Mouse (Mus musculus): ENCODE data around the gene Lyve1. TPM values are rescaled to one million over a fixed set of nuclear protein-coding genes. Genes with fewer than 3 reads are reported as not detected.
"Not testable (repeated sequence)": the region's sequence is repeated elsewhere in the genome, so short reads cannot be mapped to it uniquely, and the experiment has no call there.

The Lyve1 gene
- total RNA-seq (2022), result 1 to 10 TPM in 3 of 4 experiments, under 1 TPM in 1; 0.99 to 2.2 (median 1.6) TPM

GRCm38 (mm10) chr7:110862751-110863289, at the start of gene Lyve1:
Gene Lyve1, minus strand, starts transcription at chr7:110863239.
- DNase-seq (ENCODE audit: low spot score in 2 of 2), result no peak

- DNase-seq (ENCODE audit: low spot score in 2 of 2), result no peak
Observed at GRCm38 (mm10) chr7:110908209-110909144, 45.4 kb upstream of the Lyve1 start.

GRCm38 (mm10) chr7:110906566-110906965, 43.5 kb upstream of the Lyve1 start:
- no peak for DNase-seq (ENCODE audit: low spot score in 2 of 2)

- no peak for DNase-seq (ENCODE audit: low spot score in 2 of 2)
Observed at GRCm38 (mm10) chr7:110903226-110903625, 40.2 kb upstream of the Lyve1 start.

GRCm38 (mm10) chr7:110897202-110897601, 34.2 kb upstream of the Lyve1 start:
- no peak for DNase-seq (ENCODE audit: low spot score in 2 of 2)

GRCm38 (mm10) chr7:110896453-110896852, 33.4 kb upstream of the Lyve1 start:
- no peak for DNase-seq (ENCODE audit: low spot score in 2 of 2)

- DNase-seq (ENCODE audit: low spot score in 2 of 2), result not testable (repeated sequence)
Observed at GRCm38 (mm10) chr7:110895772-110896171, 32.7 kb upstream of the Lyve1 start.

- DNase-seq (ENCODE audit: low spot score in 2 of 2), result no peak
Observed at GRCm38 (mm10) chr7:110894673-110895072, 31.6 kb upstream of the Lyve1 start.

- no peak for DNase-seq (ENCODE audit: low spot score in 2 of 2)
Observed at GRCm38 (mm10) chr7:110893943-110894610, 31.0 kb upstream of the Lyve1 start.

- DNase-seq (ENCODE audit: low spot score in 2 of 2), result no peak
Observed at GRCm38 (mm10) chr7:110891501-110891986, 28.5 kb upstream of the Lyve1 start.

GRCm38 (mm10) chr7:110881746-110882333, 18.8 kb upstream of the Lyve1 start:
- DNase-seq (ENCODE audit: low spot score in 2 of 2), result no peak

GRCm38 (mm10) chr7:110878028-110878427, 15.0 kb upstream of the Lyve1 start:
- DNase-seq (ENCODE audit: low spot score in 2 of 2), result no peak

- no peak for DNase-seq (ENCODE audit: low spot score in 2 of 2)
Observed at GRCm38 (mm10) chr7:110876965-110877364, 13.9 kb upstream of the Lyve1 start.

GRCm38 (mm10) chr7:110868807-110869206, 5.8 kb upstream of the Lyve1 start:
- no peak for DNase-seq (ENCODE audit: low spot score in 2 of 2)

GRCm38 (mm10) chr7:110867116-110867515, 4.1 kb upstream of the Lyve1 start:
- no peak for DNase-seq (ENCODE audit: low spot score in 2 of 2)

- no peak for DNase-seq (ENCODE audit: low spot score in 2 of 2)
Observed at GRCm38 (mm10) chr7:110866021-110866420, 3.0 kb upstream of the Lyve1 start.

GRCm38 (mm10) chr7:110865570-110865969, 2.5 kb upstream of the Lyve1 start:
- DNase-seq (ENCODE audit: low spot score in 2 of 2), result no peak

GRCm38 (mm10) chr7:110865038-110865437, 2.0 kb upstream of the Lyve1 start:
- DNase-seq (ENCODE audit: low spot score in 2 of 2), result no peak

GRCm38 (mm10) chr7:110860129-110860528, 2.9 kb downstream of the Lyve1 start:
- no peak for DNase-seq (ENCODE audit: low spot score in 2 of 2)

GRCm38 (mm10) chr7:110855604-110856003, 7.4 kb downstream of the Lyve1 start:
- DNase-seq (ENCODE audit: low spot score in 2 of 2), result no peak

GRCm38 (mm10) chr7:110854927-110855546, 8.0 kb downstream of the Lyve1 start:
- no peak for DNase-seq (ENCODE audit: low spot score in 2 of 2)

Measured in layer of hippocampus, adult 8-10 months (tissue).